Mouse (Mus musculus) cerebellum, adult 2 months (tissue): ENCODE measurements around the gene Elovl5.

Source experiments
- CTCF ChIP-seq: fragments of 200-500 bp; IDR thresholded peaks from 2 replicates; pipeline ENCODE4 v1.5.1; 2011; ENCODE audit warnings: low read depth, mild to moderate bottlenecking, control low read depth, low read length, moderate library complexity, borderline replicate concordance; ENCODE audit not compliant: insufficient read depth
- POLR2A ChIP-seq: fragments of 200-500 bp; IDR thresholded peaks from 2 replicates; pipeline ENCODE4 v1.6.1; 2011; ENCODE audit warnings: low read length, control low read depth, borderline replicate concordance; ENCODE audit not compliant: insufficient read depth

DNA sequence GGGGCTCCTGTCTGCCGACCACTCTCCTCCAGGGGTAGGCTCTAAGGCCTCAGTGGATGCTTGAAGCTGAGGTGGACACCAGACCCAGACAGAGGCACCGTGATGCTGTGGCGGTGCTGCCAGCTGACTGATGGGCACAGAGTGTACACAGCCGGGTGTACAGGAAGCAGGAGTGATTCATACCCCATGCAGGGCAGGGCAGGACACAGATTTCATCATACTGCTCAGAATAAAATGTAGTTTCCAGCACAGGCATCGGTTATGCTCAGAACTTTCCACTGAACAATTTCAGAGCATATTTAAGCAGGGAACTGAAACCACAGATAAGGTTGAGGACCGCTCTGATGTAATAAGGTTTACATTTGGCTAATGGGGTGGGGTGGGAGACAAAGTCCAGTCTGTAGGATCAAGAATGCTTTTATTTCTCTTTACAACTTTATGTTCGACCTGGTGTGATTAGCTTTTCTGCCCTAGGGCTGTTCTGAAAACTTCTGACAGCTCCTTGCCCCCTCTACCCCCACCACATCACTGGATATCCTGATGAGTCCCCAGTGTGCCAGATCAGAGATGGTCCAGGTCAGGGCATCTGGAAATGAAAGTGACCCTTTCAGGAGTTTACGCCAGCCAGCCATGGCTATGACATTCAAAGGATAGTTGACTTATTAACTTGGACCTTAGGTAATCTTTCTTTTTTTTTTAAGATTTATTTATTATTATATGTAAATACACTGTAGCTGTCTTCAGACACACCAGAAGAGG is 105.2 kb downstream of the Elovl5 start:
- TF ChIP-seq POLR2A (no peak), CTCF (no peak)
